Mouse (Mus musculus) NIH3T3 (cell line): ENCODE data around the gene Vdr.

Experiments used
- DNase-seq: peaks from one replicate; pipeline ENCODE4 v3.0.0-alpha.2; 2012; ENCODE audit warnings: low read depth

Gene Vdr

DNA sequence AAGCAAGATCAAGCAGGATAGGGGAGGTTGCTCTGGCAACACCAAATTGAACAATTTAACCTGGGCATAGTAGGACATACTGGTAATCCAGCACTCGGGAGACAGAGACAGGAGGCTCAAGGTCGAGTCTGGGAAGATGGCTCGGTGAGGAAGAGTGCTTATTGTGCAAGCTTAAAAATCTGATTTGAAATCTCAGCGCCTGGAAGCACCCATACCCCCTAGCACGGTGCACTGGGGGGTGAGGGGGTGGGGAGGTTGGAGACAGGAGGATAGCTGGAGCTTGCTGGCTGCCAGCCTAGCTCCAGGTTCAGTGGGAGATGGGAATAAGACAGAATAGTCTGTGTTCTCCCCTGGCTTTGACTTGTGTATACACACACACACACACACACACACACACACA is 9.9 kb upstream of the Vdr start:
- DNase-seq, result no peak

DNA sequence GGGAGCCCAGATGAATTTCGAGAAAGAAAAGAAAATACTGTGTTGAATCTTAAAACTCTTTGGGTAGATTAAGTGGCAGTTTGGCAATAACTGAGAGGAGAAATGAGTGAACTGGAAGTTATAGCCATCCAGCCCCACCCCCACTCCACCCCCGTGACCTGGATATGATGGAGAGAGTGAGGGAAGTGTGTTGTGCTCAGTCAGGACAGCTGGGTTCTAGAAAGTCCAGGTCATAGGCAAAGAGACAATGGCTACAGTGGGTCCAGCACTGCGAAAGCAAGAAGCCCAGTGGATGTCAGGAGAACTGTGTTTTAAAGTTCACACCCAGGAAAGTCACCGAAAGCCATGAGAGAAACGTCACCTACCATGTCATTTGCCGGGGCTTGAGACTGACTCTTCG is 8.8 kb upstream of the Vdr start:
- no peak for DNase-seq

DNA sequence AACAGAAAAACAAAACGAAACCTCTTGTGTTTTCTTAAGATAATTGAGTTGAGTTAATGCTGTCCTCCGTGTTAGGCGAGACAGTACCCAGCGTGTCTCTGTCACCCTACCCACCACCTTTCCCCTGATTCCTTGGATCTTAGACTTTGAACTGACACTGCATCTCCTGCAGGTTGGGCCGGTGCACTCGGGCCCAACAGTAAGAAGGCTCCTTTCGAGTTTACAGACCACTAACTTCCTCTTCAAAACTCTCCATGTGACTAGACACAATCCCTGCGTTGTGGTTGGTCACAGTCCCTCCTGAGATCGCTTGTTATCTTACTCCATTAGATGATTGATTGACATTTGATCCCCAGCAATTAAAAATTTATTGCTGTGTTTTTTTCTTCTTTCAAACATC is 7.6 kb upstream of the Vdr start:
- no peak for DNase-seq

DNA sequence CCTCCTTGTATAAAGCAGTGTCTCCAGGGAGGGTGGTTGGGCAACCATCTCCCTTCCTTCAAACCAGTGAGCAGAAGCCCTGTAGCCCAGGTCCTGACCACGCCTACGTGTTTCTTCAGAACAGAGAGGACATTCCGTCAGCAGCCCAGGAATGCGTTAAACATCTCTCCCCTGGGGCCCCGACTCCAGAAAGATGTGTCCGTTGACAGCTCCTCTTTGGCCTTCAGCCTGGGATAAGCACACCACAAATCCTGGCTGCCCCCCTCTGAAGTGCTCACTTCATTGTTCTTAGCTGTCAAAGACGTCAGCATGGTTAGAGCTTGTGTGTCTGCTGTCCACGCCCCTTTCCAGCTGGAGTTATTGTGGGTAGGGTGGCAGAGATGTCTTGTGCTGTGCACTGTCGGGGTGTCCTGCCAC is 3.9 kb upstream of the Vdr start:
- peak; percentile 98 for DNase-seq

DNA sequence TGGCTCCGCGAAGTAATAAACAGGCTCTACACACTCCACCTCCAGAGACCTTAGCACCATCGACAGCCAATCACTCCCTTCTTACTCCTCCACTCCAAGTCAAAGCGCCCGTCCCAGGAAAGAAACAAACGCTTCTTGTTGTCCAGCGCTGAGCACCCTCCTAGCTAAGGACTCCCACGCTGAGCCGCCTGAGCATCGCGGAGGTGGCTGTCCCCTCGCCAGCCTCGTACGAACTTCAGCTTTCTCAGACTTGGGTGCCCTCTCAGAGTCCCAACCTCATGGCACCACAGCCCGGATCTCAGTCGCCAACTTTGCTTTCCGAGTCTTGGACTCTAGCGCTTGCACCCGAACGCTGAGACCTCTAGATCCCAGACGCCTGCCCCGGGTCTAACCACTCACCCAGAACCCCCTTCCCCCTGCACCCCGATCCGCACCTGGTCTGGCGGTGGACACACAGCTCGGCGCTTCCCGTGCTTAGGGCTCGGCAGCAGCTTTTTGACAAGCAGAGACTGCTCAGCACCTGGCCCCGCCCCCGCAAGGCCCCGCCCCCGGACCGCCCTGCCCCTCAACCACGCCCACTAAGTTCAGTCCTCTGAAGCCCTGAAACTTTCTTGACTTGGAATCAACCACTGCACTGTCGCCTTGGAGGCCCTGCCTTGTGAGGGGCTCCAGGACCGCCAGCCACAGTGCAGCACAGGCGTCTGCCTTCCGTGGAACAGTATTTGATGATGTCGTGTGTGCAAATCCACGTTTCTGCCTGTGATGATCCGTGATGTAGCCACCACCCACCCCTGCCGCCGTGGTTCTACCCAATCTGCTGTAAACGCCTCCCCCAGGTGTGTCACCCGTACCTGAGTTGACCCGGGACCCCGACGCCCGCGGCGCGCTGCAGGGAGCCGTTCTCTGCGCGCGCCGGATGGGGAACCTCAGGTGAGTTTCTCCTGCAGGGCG is 2.4 kb downstream of the Vdr start:
- DNase-seq, result peak; percentile 84

DNA sequence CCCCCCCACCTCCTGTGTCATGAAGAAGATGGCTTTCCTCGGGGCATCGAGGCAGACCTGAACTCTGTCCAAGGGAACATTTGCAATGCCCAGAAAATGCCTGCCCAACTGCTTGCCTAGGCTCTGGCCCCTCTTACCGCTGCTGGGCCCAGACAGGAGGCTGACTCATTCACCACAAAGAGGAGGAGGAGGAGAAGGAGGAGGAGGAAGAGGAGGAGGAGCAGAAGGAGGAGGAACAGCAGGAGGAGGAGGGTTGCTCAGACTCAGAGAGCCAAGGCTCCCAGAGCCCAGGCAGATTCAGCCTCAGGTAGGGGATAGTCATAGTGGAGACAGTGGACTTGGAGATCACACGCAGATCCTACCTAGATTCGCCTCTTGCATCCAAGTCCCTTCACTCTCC is 3.2 kb downstream of the Vdr start:
- DNase-seq, result peak; percentile 78

DNA sequence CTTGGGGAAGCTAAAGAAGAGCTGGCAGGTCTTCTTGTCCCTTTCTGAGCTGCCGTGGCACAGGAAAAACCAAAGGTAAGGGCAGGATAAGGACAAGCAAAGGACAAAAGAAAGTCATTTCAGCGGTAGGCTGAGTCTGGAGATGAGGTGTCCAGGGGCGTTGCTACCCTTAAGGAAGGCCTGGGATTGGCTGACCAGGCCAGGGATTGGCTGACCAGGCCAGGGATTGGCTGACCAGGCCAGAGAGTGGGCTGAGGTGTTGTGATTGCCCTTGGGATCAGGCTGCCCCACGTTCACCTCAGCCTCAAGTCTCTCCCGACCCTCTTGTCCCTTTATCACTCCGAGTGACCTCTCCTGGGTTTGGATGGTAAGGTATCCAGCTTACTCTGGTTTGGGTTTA is 5.1 kb downstream of the Vdr start:
- no peak for DNase-seq

DNA sequence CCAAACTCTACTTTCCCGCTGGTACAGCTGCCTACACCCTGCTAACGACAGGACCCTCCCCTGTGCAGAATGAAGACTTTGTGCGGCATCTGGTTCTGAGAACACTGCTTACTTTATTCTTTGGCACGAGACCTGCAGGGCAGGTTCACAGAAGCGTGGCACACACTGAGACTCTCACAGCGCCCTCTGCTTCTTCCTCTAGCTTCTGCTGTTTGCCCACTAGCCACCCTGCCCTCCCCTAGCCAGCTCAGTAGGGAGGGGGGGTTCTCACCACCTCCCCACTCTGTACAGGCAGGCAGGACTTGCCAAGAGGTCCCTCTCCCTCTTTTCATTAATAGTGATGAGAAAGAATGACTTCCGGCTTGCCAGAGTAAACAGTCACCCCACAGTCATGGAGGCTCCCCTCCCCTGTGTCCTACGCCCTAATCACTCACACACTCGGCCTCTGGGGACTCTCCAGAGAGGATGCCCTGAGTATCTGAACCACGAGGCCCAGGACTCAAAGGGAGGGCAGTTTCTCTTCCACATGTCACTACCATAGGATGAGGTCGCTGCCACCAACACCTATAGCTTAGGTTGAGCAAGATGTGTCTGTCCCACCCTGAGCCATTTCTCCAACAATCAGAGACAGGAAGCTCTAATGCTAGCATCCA is 6.0 kb downstream of the Vdr start:
- DNase-seq, result peak; percentile 24

DNA sequence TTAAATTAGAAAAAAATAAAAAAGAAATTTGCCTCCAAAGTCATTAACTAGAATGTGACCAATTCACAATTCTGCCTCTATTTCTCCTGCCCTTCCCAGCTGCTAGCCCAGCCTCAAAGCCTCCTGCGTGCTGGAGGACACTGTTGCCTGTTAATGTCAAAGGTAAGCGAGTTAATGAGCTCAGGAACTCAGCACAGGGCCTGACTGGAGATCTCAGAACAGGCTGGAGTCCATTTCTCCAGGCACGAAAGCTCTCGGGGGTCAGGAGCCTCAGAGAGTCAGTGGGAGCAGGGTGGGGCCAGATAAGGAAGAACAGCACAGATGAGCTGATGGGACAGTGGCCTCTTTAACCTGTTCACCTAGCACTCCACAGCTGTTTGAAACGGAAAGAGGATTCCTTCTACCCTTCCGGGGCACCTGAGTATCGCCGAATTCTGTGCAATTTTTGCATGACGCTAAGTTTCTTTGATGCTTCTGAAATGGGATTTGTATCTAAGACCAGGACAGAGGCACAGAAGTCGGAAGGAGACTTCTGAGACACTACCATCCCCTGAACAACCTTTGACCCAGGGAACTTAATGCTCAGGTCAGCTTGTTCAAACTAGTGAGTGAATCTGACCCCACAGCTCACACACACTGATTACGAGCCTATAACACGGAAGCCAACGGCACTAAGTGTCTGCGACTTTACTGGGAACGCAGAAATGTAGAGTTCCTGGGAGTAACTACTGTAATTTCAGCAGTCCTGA is 7.0 kb downstream of the Vdr start:
- no peak for DNase-seq

DNA sequence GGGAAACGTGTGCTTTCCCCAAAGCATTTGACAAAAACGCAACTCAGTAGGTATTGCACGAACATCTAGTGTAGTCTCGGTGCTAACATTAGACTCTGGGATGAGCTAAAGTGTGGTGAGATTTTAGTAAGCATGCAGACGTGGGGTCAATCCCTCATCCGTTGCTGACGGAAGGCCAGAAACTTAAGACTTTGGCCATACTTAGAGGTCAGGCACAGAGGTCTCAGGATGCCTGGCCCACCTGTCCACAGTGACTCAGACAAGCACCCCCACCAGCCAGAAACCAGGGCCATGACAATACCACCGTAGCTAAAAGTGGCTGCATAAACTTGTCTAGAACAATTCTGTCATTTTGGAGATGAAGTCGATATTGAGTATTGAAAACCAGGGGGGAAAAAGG is 9.4 kb downstream of the Vdr start:
- DNase-seq, result no peak

DNA sequence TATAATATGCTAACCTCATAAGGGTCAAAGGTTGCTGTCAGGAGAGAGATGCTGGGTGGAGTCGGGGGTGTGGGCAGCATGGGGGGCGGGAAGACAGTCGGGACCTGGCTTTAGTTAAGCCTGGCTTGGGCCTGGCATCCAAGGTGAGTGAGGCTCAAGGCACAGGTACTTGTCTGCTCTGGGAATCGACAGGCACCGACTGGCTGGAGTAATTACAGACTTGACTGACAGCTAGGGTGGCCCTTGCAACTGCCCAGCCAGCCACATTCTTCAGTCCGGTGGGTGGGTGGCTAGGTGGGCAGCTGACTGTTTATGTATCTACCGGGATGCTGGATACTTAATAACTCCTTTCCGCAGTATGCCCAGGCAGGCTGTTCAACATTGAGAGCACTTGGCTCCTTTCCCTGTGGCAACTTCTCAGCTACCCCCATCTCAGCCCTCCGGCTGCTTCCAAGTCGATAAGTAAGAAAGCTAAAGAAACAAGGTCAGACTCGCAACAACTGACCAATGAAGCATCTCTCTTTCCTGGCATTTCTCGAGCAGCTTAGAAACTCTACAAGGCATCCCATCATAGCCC is 10.0 kb downstream of the Vdr start:
- no peak for DNase-seq

DNA sequence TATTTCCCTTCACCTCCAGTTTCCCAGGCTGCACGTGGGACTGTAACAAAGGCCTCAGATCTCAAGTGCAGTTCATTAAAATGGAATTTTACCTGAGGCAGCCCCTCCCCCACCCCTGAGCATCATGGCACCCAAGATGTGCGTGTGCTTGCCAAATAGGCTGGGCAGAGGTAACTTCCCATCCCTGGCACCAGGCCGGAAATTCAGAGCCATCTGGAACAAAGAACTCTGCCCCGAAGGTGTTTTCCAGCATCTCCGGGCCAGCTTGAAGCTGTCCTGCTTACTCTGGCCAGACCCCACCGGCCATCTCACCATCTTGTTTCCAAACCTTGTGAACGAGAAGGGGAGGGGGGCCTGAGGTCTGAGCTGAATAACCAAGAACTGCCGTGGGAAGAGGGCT is 10.7 kb downstream of the Vdr start:
- DNase-seq, result no peak

DNA sequence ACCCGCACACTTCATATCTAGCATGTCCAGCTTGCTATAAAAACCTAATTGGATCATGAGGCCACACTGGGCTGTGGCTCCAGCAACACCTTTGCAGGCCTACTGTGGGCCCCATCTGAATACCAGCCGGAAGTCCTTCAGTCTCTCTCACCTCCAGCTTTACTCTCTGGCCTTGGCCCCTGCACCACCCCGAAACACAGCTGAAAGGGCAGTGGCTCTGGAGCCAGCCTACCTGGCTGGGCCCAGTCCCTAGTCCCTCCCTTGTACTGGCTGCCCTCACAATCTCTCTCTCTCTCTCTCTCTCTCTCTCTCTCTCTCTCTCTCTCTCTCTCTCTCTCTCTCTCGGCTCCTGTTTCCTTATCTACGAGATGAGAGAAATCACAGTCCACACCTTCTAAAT is 11.6 kb downstream of the Vdr start:
- DNase-seq, result no peak

DNA sequence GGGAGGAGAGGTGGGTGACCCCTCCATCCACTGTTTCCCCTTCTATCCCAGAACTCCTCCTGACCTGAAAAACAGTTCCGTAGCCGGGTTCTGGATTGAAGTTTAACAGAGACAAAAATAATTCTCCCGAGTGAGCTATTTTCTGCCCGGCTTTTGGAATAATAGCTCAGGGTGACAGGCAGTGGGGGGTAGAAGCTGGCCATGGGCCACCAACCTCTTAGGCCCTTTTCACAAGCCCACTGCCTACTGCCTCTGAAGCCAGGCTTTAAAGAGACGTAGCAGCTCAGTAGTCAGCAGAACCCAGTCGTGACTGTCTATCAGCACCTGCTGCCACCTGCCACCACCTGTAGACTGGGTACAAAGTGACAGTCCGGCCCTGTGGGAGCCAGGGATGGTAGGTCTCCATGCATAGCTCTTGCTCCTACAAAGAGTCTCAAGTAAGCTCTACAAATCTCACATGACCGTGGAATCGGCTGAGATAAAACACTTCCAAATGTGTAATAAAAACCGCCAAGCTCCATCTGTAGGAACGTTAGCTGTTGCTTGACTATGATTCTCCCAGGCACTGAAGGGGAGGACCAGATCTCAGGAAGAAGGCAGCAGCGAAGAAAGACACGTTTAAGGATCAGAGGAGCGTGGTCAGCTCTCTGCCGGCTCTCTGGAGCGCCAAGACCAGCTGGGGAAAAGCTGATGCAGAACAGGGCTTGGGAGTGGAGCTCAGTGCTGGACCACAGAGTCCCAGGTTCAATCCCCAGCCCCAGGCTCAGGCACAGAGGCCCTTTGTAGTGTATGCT is 13.4 kb downstream of the Vdr start:
- DNase-seq, result peak; percentile 28

DNA sequence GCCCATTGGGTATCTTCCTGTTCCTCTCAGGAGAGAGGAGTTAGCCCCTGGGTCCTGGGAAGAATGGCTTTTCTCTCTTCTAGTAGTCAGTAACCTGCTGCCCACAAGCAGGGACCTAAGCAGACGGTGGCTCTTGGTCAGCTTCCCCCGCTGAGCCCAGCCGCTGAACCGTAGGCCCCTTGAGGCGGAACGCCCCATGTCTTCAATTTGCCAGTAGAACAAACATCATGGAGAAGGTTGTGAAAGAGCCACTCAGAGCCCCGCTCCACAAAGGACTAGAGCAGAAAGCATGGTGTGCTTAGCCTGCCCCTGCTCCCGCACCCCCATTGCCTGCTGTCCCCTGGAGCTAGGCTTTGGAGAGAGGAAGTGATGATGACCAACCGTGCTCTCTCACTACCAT is 14.1 kb downstream of the Vdr start:
- no peak for DNase-seq

DNA sequence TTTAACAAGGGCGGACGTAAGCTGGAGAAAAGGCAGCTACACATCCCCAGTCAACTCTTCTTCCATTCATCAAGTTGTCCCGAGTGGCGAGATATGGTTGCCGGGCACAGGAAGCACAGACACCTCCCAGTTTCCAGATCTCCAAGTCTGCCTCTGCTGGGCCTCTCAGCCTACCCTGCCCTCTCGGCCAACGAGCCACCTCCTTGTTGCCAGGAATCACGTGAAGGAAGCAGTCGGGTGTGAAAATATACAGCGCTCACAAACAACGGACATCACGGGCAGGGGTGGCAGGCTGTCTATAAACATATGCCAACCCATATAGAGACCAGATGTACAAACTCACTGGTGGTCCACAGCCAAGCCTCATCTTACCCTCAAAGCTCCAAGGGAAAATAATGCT is 14.6 kb downstream of the Vdr start:
- no peak for DNase-seq

DNA sequence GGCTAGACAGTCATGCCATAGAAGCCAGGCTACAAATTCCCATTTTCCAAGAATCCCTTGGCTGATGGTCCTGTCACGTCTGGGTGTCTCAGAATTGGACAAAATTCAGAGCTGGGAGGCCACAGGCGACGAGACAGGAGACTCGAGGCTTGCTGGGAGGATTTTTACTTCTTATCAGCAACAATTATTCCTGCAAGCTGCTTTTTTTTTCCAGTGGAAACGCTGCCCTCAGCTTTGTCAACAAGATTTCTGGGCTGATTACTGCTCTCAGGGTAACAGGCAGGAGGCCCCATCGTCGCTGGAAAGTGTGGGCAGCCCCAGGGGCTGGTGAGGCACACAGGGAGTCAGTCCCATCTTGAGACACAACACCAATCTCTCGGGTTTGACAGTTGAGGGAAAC is 17.9 kb downstream of the Vdr start:
- no peak for DNase-seq

DNA sequence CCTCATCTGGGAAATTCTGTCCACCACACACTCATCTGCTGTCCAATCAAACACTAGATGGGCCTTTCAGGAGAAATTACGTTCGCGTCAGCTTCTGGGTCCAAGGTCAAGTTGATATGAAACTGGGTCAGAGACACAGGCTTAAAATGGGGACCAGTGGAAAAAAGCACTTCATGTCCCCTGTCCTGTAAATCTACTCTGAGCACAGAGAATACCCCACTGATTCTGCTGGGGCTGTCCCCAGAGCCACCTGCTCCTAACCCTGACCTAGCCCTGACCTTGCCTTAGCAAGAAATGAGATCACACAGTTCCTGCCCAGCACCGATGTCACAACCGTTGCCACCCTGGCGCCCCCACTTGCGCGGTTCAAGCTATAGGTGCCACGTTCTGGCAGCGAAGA is 20.0 kb downstream of the Vdr start:
- no peak for DNase-seq

DNA sequence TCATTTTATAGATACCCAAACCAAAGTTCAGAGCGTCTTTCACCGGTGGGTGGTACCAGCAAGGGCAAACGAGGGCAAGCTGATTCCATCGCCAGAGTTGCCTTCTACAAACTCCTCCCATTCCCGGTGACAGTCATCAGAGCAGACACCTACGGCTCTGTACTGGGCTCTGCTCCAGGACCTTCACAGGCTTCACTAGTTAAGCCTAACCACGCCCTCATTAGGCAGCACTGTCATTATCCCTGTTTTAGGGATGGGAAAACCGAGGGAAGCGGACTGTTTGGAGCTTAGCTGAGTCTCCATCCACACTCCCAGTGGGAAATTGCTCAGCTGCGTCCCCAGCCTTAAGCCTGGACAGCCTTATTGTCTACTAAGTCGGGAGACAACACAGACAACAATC is 20.4 kb downstream of the Vdr start:
- no peak for DNase-seq

DNA sequence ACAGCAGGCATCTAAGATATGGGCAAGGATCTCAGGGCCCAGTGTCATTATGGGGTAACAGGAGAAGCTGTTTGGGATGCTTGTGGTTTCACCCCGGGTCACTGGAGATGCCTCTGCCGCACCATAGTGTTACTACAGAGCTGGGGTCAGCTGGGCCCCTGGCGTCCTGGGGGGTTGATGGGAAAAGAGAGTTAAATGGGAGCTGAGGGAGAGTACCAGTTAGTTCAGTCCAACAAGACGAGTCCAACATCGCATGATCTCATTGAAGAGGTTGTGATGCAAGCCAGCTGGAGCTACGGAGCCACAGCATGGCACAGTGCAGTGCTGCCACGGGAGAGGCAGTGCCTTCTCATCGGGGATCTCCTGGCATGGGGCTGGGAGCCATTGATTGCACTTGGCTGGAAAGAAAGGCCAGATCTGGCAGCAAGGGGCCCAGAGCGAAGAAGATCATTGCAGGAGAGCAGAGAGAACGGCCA is 22.9 kb downstream of the Vdr start:
- DNase-seq, result peak; percentile 65

DNA sequence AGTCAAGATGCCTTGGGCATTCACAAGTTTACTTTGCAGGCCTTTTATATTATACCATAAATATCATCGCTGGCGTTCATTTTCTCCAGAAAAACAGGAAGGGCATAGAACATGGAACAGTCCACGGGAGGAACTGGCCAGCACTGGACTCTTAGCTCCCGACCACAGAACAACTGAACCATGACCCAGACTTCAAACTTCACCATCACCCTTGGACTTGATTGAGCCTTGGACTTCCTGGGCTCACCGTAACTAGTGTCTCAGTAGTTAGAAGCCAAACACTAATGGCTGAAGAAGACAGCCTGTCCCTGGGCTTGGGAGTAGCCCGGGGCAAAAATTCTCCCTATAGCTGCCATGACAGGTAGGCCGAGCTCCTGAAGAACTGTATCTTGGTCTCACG is 29.0 kb downstream of the Vdr start:
- DNase-seq, result no peak

DNA sequence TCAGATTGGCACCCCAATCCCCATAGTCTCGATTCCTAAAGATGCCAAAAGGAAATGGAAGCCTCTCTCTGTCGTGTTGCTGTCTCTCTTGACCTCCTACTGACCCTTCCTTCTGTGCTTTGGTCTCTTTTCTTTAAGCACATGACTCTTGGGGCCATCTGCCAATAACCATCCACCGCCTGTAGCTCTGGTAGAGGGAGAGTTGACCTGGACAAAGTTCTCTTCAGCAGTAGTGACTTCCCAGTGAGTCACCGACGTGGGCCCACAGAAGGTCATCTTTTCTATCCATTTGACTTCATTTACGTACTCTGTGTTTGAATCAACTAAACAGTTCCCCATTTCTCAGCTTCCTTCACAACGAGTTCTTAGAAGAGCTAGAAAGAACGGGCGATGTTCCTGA is 30.0 kb downstream of the Vdr start:
- DNase-seq, result no peak
